Mouse (Mus musculus) lung, embryonic 15.5 days (tissue): ENCODE results near the gene Vmn1r23. TPM values are rescaled to one million over a fixed set of nuclear protein-coding genes. Genes with fewer than 3 reads are reported as not detected.
"Not testable (repeated sequence)": the region's sequence is repeated elsewhere in the genome, so short reads cannot be mapped to it uniquely, and the experiment has no call there.

Experiments used
- ATAC-seq: fragments of 200-750 bp; cut with Nextera tagmentation; 2 replicates; pipeline ENCODE4 v1.8.0; 2017; ENCODE audit warnings: moderate number of reproducible peaks, borderline replicate concordance; ENCODE audit not compliant: low FRiP score, low TSS enrichment; ENCODE audit errors: extremely low read depth
- H3K27ac ChIP-seq: fragments of 300-500 bp; sonication (generic); 2 replicates; pipeline ENCODE4 v1.5.1; 2015; ENCODE audit warnings: moderate library complexity, mild to moderate bottlenecking, inconsistent platforms
- H3K27me3 ChIP-seq: fragments of 300-500 bp; sonication (generic); 2 replicates; pipeline ENCODE4 v1.6.1; 2015; ENCODE audit warnings: inconsistent platforms
- H3K36me3 ChIP-seq: fragments of 300-500 bp; sonication (generic); 2 replicates; pipeline ENCODE4 v1.6.1; 2015; ENCODE audit warnings: inconsistent platforms
- H3K4me1 ChIP-seq: fragments of 300-500 bp; sonication (generic); 2 replicates; pipeline ENCODE4 v1.6.1; 2015; ENCODE audit warnings: inconsistent platforms
- H3K4me2 ChIP-seq: fragments of 300-500 bp; sonication (generic); 2 replicates; pipeline ENCODE4 v1.6.1; 2015; ENCODE audit warnings: inconsistent platforms, mild to moderate bottlenecking, moderate library complexity
- H3K4me3 ChIP-seq: fragments of 300-500 bp; sonication (generic); 2 replicates; pipeline ENCODE4 v1.5.1; 2015; ENCODE audit warnings: mild to moderate bottlenecking, inconsistent platforms
- H3K9ac ChIP-seq: fragments of 300-500 bp; sonication (generic); 2 replicates; pipeline ENCODE4 v1.6.1; 2015; ENCODE audit warnings: inconsistent platforms
- H3K9me3 ChIP-seq: fragments of 300-500 bp; sonication (generic); 2 replicates; pipeline ENCODE4 v1.6.1; 2016; ENCODE audit warnings: inconsistent platforms
- WGBS: fragments of 180-500 bp; shearing (Covaris S2); methylation state at CpG from one replicate; pipeline ENCODE4 v1.1.7; 2015; 5-methylcytosine and 5-hydroxymethylcytosine counted together
- polyA plus RNA-seq: library from polyadenylated mRNA; unstranded; fragments of >200 nt; fragmentation: Nextera tagmentation; extraction: Ambion mirVana; gene quantifications from 2 replicates; pipeline ENCODE4 v1.2.1, GENCODE M21; 2015

Vmn1r23 gene
- polyA plus RNA-seq: not detected in 2 replicates

DNA sequence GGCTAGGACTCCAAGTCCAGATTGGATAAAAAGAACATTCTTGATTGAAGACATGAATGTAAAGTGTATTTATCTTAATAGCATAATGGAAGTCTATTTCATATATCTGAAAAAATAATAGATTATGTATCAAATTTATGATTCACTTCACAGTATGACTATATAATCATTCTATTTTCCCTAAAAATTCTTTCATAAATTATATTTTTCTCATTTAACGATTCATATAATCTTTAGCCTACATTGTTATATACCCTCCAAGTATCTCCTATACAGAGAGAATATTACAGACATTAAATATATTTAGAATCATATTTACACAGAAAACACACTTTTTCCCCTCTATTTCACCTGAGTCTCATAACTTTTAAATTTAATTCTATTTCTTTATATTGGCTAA, at the start of gene Vmn1r23:
Gene Vmn1r23 (minus strand): TSS at position 101 of the 400 bp plus-strand sequence.
- Histone ChIP-seq H3K4me1 (no peaks in the 10 kb centered on the region), H3K27ac (no peak within 1 kb of the TSS), H3K9ac (no peak within 1 kb of the TSS), H3K9me3 (no peaks in the 10 kb centered on the region), H3K4me2 (no peak within 1 kb of the TSS), H3K36me3 (no peaks in the 10 kb centered on the region), H3K4me3 (no peak within 1 kb of the TSS), H3K27me3 (no peaks in the 10 kb centered on the region)
- 93% methylated on average over 1 of the region's 1 CpGs for WGBS
- no peak for ATAC-seq

DNA sequence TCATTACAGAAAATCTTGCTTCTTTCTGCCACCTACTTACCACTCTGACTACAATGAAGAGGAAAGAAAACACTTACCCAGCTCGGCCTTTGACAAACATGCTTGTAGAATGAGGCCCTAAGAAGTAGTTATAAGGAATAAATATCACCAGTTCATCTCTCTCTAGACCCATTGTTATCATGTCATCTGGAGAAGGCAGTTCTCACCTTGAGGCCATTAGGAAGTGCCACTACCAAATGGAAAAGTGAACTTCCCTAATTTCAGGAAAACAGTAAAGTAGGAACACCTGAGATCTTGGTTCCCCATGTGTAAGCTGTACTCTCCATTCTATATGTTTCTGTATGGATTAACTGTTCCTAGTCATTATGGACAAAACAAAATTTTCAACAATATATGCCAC, 34.8 kb upstream of the Vmn1r23 start, which contains the start of gene Vmn1r24:
Gene Vmn1r24 (minus strand): TSS at position 101 of the 400 bp plus-strand sequence.
- ATAC-seq, H3K4me2 ChIP-seq, H3K4me1 ChIP-seq, H3K4me3 ChIP-seq, H3K27me3 ChIP-seq, H3K27ac ChIP-seq, H3K9ac ChIP-seq, H3K36me3 ChIP-seq, H3K9me3 ChIP-seq: not testable (repeated sequence)
- WGBS: 46% methylated on average over 1 of the region's 1 CpGs

- no peak within 1 kb of the TSS for H3K4me2 ChIP-seq
- no peak within 1 kb of the TSS for H3K4me3 ChIP-seq
- no peaks in the 10 kb centered on the region for H3K4me1 ChIP-seq
- H3K27me3 ChIP-seq: no peaks in the 10 kb centered on the region
- ATAC-seq: no peak
- 78% methylated on average over 1 of the region's 1 CpGs for WGBS
- no peaks in the 10 kb centered on the region for H3K36me3 ChIP-seq
- H3K27ac ChIP-seq: no peak within 1 kb of the TSS
- H3K9ac ChIP-seq: no peak within 1 kb of the TSS
- no peaks in the 10 kb centered on the region for H3K9me3 ChIP-seq
Observed at GRCm38 (mm10) chr6:57907928-57908327, 18.7 kb downstream of the Vmn1r23 start, which contains the start of gene Vmn1r22. TSS of gene Vmn1r22 (minus strand) at chr6:57908028.

Other genes with a start within 250 kb of the Vmn1r23 start
- gene Pyurf, start 234.8 kb downstream of the Vmn1r23 start, polyA plus RNA-seq: 16.5 and 16.9 TPM in 2 replicates
- 28.1 and 29.0 TPM in 2 replicates for gene Lancl2, start 224.3 kb downstream of the Vmn1r23 start, polyA plus RNA-seq
- gene Vopp1, start 101.7 kb downstream of the Vmn1r23 start, polyA plus RNA-seq: 32.5 and 35.9 TPM in 2 replicates
- not detected in 2 replicates for gene Vmn1r21, start 76.5 kb downstream of the Vmn1r23 start, polyA plus RNA-seq
- gene Vmn1r22, start 18.8 kb downstream of the Vmn1r23 start, polyA plus RNA-seq: not detected in 2 replicates
- gene Vmn1r24, start 34.7 kb upstream of the Vmn1r23 start, polyA plus RNA-seq: not detected in 2 replicates
- not detected in 2 replicates for gene Vmn1r25, start 54.0 kb upstream of the Vmn1r23 start, polyA plus RNA-seq
- gene Vmn1r26, start 88.3 kb upstream of the Vmn1r23 start, polyA plus RNA-seq: not detected in 2 replicates